Mouse (Mus musculus) ES-E14 (cell line): ENCODE measurements around the gene Scarf1.

Experiments
- CHD2 ChIP-seq: IDR thresholded peaks from 2 replicates; pipeline ENCODE4 v1.6.1; 2014; ENCODE audit warnings: mild to moderate bottlenecking, low read depth, low read length, inconsistent platforms
- MAFK ChIP-seq: IDR thresholded peaks from 2 replicates; pipeline ENCODE4 v1.6.1; 2014; ENCODE audit warnings: mild to moderate bottlenecking, low read depth, low read length, inconsistent platforms; ENCODE audit not compliant: insufficient read depth
- ZNF384 ChIP-seq: IDR thresholded peaks from 2 replicates; pipeline ENCODE4 v1.6.1; 2012; ENCODE audit warnings: low read depth, low read length, inconsistent platforms

DNA sequence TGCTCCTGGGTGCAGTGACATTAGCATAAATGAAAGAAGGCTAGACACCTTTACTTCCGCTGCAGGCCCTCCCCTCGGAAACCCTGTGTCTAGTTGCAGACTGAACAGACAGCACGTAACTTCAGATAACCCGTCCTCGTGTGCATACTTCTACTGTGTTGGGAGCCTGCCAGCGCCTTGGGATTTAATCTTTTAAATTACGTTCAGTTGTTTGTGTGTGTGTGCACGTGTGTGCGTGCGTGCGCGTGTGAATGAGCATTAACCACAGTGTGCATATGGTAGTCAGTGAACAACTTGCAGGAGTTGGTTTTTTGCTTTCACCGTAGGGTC, 25.6 kb downstream of the Scarf1 start:
- TF ChIP-seq ZNF384 (no peak), MAFK (no peak), CHD2 (no peak)
